Mouse (Mus musculus) lung, adult 2 months (tissue): Measurements from ENCODE around the gene Esrp2. TPM values are rescaled to one million over a fixed set of nuclear protein-coding genes. Genes with fewer than 3 reads are reported as not detected.
A peak's percentile ranks its signal among the peaks of the same experiment; 100 is the strongest.

Experiments used
- DNase-seq: peaks from one replicate; pipeline ENCODE4 v3.0.0; 2022
- H3K4me1 ChIP-seq: fragments of 200-500 bp; 2 replicates; pipeline ENCODE4 v1.6.1; 2011; ENCODE audit warnings: low read length; ENCODE audit not compliant: control insufficient read depth, insufficient read depth
- H3K4me3 ChIP-seq: fragments of 200-500 bp; replicated peaks from 2 replicates; pipeline ENCODE3; 2011; ENCODE audit warnings: low read depth, mild to moderate bottlenecking, control low read depth, low read length; ENCODE audit errors: extremely low read depth
- CTCF ChIP-seq: fragments of 200-500 bp; IDR thresholded peaks from 2 replicates; pipeline ENCODE4 v1.5.1; 2011; ENCODE audit warnings: mild to moderate bottlenecking, low read length, control low read depth; ENCODE audit not compliant: insufficient read depth
- POLR2A ChIP-seq: fragments of 200-500 bp; IDR thresholded peaks from 2 replicates; pipeline ENCODE4 v1.6.1; 2011; ENCODE audit warnings: low read depth, mild to moderate bottlenecking, control low read depth, low read length, borderline replicate concordance; ENCODE audit errors: extremely low read depth
- WGBS: fragments of 180-500 bp; shearing (Covaris S2); methylation state at CpG from one replicate; pipeline ENCODE4 v1.1.7; 2018; 5-methylcytosine and 5-hydroxymethylcytosine counted together
- polyA plus RNA-seq: library from polyadenylated mRNA; depleted of rRNA; stranded (reverse); fragments of >200 nt; gene quantifications from 2 replicates; pipeline ENCODE4 v1.2.3, GENCODE M21; 2012

Esrp2 gene
- polyA plus RNA-seq, 1 experiment = 47.0 TPM

DNA sequence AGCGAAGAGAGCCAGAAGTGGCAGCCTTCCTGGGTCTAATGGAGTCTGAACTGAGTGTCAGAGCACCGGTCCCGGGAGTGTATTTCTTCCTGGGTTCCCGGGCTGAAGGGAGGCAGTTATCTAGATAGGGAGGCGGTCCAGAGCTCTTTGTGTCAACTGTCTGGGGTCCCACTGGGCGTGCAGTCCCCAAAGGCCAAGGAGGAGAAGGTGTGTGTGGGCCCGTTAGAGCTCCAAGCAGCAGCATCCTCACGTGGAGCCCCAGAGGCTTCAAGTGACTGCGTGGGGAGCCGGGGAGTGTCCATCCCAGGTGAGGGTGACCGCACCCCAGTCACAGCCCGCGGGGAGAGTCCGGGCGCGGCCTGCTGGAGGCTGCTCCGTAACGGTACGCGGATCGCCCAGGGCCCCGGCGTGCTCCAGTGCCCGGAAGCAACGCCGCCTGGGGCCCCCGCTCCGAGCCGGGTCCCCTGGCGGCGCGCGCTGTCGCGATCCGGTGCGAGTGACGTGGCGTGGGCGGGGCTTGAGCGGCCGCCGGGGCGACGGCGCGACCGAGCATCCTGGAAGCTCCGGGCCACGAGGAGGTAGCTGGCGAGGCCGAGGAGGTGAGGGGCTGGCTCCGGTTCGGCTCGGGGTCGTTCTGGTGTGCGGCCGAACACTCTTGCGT, 31.7 kb upstream of the Esrp2 start, which contains the start of gene Slc7a6:
Gene Slc7a6, plus strand, starts transcription at position 502 of the 661 bp plus-strand sequence.
- TF ChIP-seq POLR2A (peak; percentile 48; the same call in 1 of the 2 replicates), CTCF (no peak)
- DNase-seq = peak; percentile 87
- H3K4me1 ChIP-seq = peaks cover 4% of the 10 kb centered on the region; the same call in 1 of the 2 replicates
- peak within 1 kb of the TSS; percentile 96 for H3K4me3 ChIP-seq
- WGBS = under 1% methylated on average over 59 of the region's 59 CpGs

- peak; percentile 75 for DNase-seq
- 38% methylated on average over 4 of the region's 4 CpGs for WGBS
- TF ChIP-seq POLR2A (no peak), CTCF (peak; percentile 74)
- Histone ChIP-seq H3K4me3 (no peak overlapping the region), H3K4me1 (peaks cover 4% of the 10 kb centered on the region; the same call in 1 of the 2 replicates)
Measured at GRCm38 (mm10) chr8:106165460-106165859, 28.7 kb upstream of the Esrp2 start.

- peaks cover 2% of the 10 kb centered on the region; the same call in 1 of the 2 replicates for H3K4me1 ChIP-seq
- 82% methylated on average over 9 of the region's 9 CpGs for WGBS
- H3K4me3 ChIP-seq = no peak overlapping the region
- no peak for DNase-seq
- no peak for TF ChIP-seq POLR2A
- TF ChIP-seq CTCF = no peak
Measured at GRCm38 (mm10) chr8:106163251-106163650, 26.5 kb upstream of the Esrp2 start.

- 92% methylated on average over 6 of the region's 6 CpGs for WGBS
- DNase-seq = no peak
- TF ChIP-seq POLR2A (no peak), CTCF (no peak)
- no peak overlapping the region for H3K4me3 ChIP-seq
- H3K4me1 ChIP-seq = no peaks in the 10 kb centered on the region
Measured at GRCm38 (mm10) chr8:106159876-106160275, 23.1 kb upstream of the Esrp2 start.

DNA sequence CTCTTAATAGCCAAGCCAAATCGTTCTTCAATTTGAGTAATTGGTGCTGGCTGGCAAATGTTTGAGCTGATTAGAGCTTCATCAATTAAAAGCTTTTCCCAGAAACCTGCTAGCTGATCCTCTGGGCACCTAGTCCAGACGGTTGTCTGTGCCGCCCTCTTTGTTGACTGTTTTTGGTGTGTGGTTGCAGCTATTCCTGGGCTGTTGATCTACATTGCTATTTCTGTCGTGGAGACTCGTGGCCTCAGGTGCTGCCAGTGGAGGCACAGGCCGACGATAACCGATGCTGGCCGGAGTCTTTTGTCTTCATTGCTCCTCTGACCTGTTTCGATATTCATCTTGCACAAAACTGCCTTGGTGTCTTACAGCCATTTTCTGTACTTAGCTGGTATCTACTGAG, 21.6 kb upstream of the Esrp2 start:
- Histone ChIP-seq H3K4me1 (no peaks in the 10 kb centered on the region), H3K4me3 (no peak overlapping the region)
- TF ChIP-seq CTCF = no peak
- no peak for TF ChIP-seq POLR2A
- DNase-seq = no peak
- WGBS = 89% methylated on average over 10 of the region's 10 CpGs

DNA sequence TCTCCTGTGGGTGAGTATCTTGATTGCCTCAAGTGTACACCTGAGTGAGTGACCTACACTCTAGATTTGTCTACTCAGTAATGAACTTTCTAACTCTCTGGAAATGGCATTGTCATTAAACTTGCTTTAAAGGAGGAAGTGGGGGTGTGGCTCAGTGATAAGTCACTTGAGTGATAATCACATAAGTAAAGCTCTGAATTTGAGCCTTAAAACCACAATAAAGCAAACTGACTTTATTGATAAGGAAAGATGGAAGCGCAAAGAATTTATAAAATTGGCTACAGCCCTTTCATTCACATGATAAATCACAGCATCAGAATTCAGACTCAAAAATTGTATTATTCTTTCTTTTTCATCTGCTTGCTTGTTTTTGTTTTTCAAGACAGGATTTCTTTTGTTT, 20.6 kb upstream of the Esrp2 start:
- 98% methylated on average over 1 of the region's 1 CpGs for WGBS
- Histone ChIP-seq H3K4me3 (no peak overlapping the region), H3K4me1 (no peaks in the 10 kb centered on the region)
- TF ChIP-seq POLR2A (no peak), CTCF (no peak)
- DNase-seq = no peak

DNA sequence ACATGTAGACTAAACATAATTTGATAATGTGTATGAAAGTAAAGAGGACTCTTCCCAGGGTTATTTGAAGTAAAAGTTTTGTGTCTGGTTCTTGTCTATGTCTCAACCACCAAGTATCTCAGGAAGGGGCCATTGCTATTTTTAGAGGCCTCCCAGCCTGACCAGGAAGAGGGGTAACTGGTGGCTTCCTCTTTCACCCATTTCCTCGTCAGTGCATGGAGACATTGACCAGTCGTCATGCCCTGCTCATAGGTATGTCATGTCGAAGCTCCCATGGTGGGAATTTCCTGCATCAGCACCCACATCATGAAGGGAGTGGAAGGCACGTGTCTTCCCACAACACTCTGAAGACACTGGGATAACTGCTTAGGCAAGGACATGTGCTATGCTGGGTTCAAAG, 16.1 kb upstream of the Esrp2 start:
- no peak for DNase-seq
- TF ChIP-seq POLR2A = no peak
- TF ChIP-seq CTCF = no peak
- WGBS = 50% methylated on average over 4 of the region's 4 CpGs
- Histone ChIP-seq H3K4me1 (0 out of 2 replicates have a peak, but pooled peaks cover 2% of the 10 kb centered on the region), H3K4me3 (no peak overlapping the region)

DNA sequence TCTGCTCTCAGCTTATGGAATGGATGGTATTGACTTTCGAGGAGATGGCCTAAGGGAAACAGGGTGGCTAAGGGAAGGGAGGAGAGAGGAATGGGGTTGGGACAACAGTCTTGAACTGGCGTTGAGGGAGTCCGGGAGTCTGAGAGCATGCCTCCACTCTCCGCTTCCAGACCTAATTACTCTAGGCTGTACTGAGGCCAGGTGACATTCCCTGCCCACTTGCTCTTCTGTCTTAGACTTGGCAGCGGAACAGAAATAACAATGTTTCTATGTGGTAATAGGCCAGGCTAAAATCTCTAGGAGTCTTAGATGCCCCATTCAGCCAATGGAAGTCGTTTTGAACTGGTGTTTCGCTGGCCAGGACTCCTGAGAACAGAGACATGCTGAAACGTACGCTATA, 14.3 kb upstream of the Esrp2 start:
- TF ChIP-seq CTCF (no peak), POLR2A (no peak)
- WGBS = 48% methylated on average over 9 of the region's 9 CpGs
- DNase-seq = no peak
- peak overlapping the region; percentile 70 for H3K4me3 ChIP-seq
- H3K4me1 ChIP-seq = 0 out of 2 replicates have a peak, but pooled peaks cover 2% of the 10 kb centered on the region

GRCm38 (mm10) chr8:106150653-106151000, 13.9 kb upstream of the Esrp2 start:
- WGBS = 16% methylated on average over 8 of the region's 8 CpGs

GRCm38 (mm10) chr8:106149801-106150652, 13.3 kb upstream of the Esrp2 start, which contains the start of gene Pla2g15:
Gene Pla2g15 (plus strand): TSS chr8:106150399.
- Histone ChIP-seq H3K4me3 (peak within 1 kb of the TSS; percentile 70), H3K4me1 (0 out of 2 replicates have a peak, but pooled peaks cover 2% of the 10 kb centered on the region)
- 1% methylated on average over 38 of the region's 38 CpGs for WGBS
- peak; percentile 87 for DNase-seq
- peak; percentile 79; the same call in 1 of the 2 replicates for TF ChIP-seq POLR2A
- no peak for TF ChIP-seq CTCF

More at GRCm38 (mm10) chr8:106150653-106151000, 13.9 kb upstream of the Esrp2 start:
- DNase-seq = no peak
- Histone ChIP-seq H3K4me1 (0 out of 2 replicates have a peak, but pooled peaks cover 2% of the 10 kb centered on the region), H3K4me3 (peak overlapping the region; percentile 70)
- TF ChIP-seq CTCF (no peak), POLR2A (no peak)
